Mouse (Mus musculus): ENCODE measurements around the gene Crebbp.

DNA sequence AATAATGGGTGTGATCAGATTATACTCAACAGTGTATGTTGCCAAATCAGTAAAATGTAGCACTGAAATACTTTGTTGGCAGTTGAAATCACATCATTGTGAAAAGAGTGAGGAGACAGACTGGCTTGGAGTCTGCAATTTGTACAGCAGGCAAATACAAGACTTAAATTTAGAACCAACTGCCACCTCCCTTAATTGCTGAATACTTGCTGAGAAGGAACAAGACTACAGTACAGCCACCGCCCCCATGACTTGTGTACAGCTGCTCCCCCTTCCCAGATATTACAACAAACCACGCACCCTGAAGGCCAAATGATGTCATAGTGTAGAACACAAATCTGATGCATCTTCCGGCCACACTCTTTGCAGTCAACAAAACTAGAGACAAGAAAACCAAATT is 117.7 kb downstream of the Crebbp start:
- TF ChIP-seq CTCF (IDR thresholded peaks at IDR 0.05; ENCODE audit: control insufficient read depth, insufficient read depth, low read length) (no peak), POLR2A (IDR thresholded peaks at IDR 0.05; ENCODE audit: borderline replicate concordance, control insufficient read depth, low read depth, low read length) (no peak)
